Mouse (Mus musculus) forebrain, postnatal 0 days (tissue): ENCODE data around the gene Dsn1. TPM values are rescaled to one million over a fixed set of nuclear protein-coding genes. Genes with fewer than 3 reads are reported as not detected.
A peak's percentile ranks its signal among the peaks of the same experiment; 100 is the strongest.

Experiments used
- ATAC-seq: fragments of 200-750 bp; cut with Nextera tagmentation; 2 replicates; pipeline ENCODE4 v1.8.0; 2017; ENCODE audit warnings: mild to moderate bottlenecking, moderate library complexity
- DNase-seq: peaks from one replicate; pipeline ENCODE4 v3.0.0-alpha.2; 2015
- H3K27ac ChIP-seq: fragments of 300-500 bp; sonication (generic); 2 replicates; pipeline ENCODE4 v1.5.1; 2014; ENCODE audit warnings: low read depth, mild to moderate bottlenecking, antibody characterized with exemption, low read length, moderate library complexity, mixed read lengths
- H3K27me3 ChIP-seq: fragments of 300-500 bp; sonication (generic); 2 replicates; pipeline ENCODE4 v1.6.1; 2014; ENCODE audit warnings: mild to moderate bottlenecking, low read length, mixed read lengths; ENCODE audit not compliant: insufficient read depth
- H3K36me3 ChIP-seq: fragments of 300-500 bp; sonication (generic); 2 replicates; pipeline ENCODE4 v1.6.1; 2014; ENCODE audit warnings: mild to moderate bottlenecking, moderate library complexity; ENCODE audit not compliant: insufficient read depth
- H3K4me1 ChIP-seq: fragments of 300-500 bp; sonication (generic); 2 replicates; pipeline ENCODE4 v1.6.1; 2014; ENCODE audit warnings: antibody characterized with exemption; ENCODE audit not compliant: insufficient read depth
- H3K4me2 ChIP-seq: fragments of 300-500 bp; sonication (generic); 2 replicates; pipeline ENCODE4 v1.6.1; 2014; ENCODE audit warnings: low read depth, mild to moderate bottlenecking, moderate library complexity
- H3K4me3 ChIP-seq: fragments of 300-500 bp; sonication (generic); 2 replicates; pipeline ENCODE4 v1.5.1; 2014; ENCODE audit warnings: low read depth, low read length, mixed read lengths
- H3K9ac ChIP-seq: fragments of 300-500 bp; sonication (generic); 2 replicates; pipeline ENCODE4 v1.6.1; 2014; ENCODE audit warnings: mild to moderate bottlenecking
- H3K9me3 ChIP-seq: fragments of 300-500 bp; sonication (generic); 2 replicates; pipeline ENCODE4 v1.6.1; 2016; ENCODE audit warnings: low read length
- CTCF ChIP-seq: sonication (generic); IDR thresholded peaks from 2 replicates; pipeline ENCODE4 v1.5.1; 2016; ENCODE audit warnings: antibody characterized with exemption, control low read depth, low read depth
- WGBS: fragments of 180-500 bp; shearing (Covaris S2); extraction: QIAGEN DNeasy Blood & Tissue Kit; methylation state at CpG from one replicate; pipeline ENCODE4 v1.1.7; 2014; 5-methylcytosine and 5-hydroxymethylcytosine counted together
- polyA plus RNA-seq: library from polyadenylated mRNA; unstranded; fragments of >200 nt; fragmentation: Nextera tagmentation; extraction: Ambion mirVana; gene quantifications from 2 replicates; pipeline ENCODE4 v1.2.1, GENCODE M21; 2015
- total RNA-seq: library from RNA; depleted of rRNA; stranded (reverse); fragments of >200 nt; gene quantifications from 2 replicates; pipeline ENCODE4 v1.2.3, GENCODE M21; 2014

Gene Dsn1
- total and polyA plus RNA-seq, 2 experiments from 2014 or later = 10.0 to 12.2 TPM

DNA sequence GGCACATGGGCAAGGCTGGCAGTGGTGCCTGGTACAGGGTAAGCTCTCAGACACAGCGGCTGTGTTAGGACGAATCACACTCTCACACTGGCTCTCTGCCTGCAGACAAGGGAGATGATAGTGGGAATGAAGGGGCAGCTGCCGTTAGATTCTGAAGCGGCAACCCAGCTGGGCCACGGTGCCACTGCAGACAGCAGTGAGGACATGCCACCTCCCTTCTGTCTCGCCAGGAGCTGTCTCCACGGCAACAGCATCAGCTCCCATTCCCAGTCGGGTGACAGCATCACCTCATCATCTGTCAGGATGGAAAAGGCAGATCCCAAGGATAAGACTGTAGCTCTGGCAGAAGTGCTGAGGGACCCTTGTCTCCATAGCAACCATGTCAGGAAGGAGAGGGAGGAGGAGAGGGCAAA is 42.9 kb upstream of the Dsn1 start:
- H3K4me1 ChIP-seq = peaks cover 34% of the 10 kb centered on the region
- WGBS = 8% methylated on average over 8 of the region's 8 CpGs

DNA sequence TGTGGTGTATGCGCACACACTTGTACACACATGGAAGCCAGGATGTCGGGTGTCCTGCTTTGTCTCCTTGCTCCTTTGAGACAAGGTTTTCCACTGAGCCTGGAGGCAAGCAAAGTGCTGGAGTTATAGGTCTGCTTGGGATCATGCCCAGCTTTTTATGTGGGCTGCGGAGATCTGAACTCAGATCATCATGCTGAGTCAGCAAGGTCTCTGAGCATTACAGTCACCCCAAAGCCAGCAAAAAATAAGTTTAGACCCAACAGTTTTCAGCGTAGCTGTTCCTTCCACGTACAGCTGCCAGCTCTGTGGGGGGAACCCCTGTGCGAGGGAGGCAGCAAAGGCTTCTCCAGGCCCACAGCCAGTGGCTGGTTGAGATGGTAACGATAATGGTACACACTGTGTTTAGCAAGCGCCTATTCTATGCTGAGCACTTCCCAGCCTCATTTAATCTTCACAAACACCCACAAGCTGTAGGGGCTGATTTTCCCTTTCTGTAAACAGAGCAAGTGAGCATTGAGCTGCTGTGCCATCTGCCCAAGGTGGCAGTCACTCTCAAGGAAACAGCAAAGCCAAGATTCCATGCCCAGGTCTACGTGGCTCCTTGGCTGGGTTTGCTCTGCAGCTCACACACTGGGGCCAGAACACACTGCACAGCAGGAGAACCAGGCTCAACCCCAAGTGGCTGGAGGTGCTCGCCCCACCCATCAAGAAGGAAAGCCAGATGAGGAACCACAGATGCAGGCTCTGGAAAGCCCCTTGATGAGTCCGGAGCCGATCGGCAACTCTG is 41.6 kb upstream of the Dsn1 start:
- ATAC-seq (peak; percentile 32), DNase-seq (peak; percentile 66)
- Histone ChIP-seq H3K4me1 (peaks cover 34% of the 10 kb centered on the region), H3K27me3 (no peaks in the 10 kb centered on the region), H3K9me3 (no peaks in the 10 kb centered on the region), H3K9ac (peak overlapping the region; percentile 14; the same call in 1 of the 2 replicates), H3K36me3 (peaks cover 41% of the 10 kb centered on the region), H3K4me2 (no peak overlapping the region), H3K27ac (peak overlapping the region; percentile 89), H3K4me3 (no peak overlapping the region)
- WGBS = 57% methylated on average over 13 of the region's 13 CpGs
- TF ChIP-seq CTCF = no peak

More for the DNA sequence above, 42.9 kb upstream of the Dsn1 start:
- DNase-seq (peak; percentile 86), ATAC-seq (peak; percentile 94)
- Histone ChIP-seq H3K27me3 (no peaks in the 10 kb centered on the region), H3K27ac (peak overlapping the region; percentile 89), H3K4me2 (peak overlapping the region; percentile 21; the same call in 1 of the 2 replicates), H3K9me3 (no peaks in the 10 kb centered on the region), H3K36me3 (peaks cover 42% of the 10 kb centered on the region), H3K4me3 (no peak overlapping the region), H3K9ac (no peak overlapping the region)
- TF ChIP-seq CTCF = no peak

DNA sequence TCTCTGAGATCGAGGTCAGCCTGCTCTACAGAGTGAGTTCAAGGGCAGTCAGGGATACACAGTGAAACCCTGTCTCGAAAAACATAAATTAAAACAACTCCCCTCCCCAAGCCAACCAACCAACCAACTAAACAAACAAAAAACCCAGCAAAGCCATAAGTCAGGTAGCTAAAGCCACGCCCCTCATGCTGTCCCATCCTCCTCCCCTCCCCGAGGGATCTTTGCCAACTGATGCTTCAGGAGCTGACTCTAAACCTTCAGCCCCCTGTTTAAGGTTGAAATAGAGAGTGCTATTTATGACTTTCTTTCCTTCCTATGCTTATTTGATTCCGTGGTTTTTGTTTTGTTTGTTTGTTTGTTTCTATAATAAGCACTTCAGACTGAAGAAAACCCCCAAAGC is 40.0 kb upstream of the Dsn1 start:
- Histone ChIP-seq H3K4me2 (no peak overlapping the region), H3K36me3 (peaks cover 26% of the 10 kb centered on the region), H3K4me1 (peaks cover 34% of the 10 kb centered on the region), H3K9ac (no peak overlapping the region), H3K4me3 (no peak overlapping the region), H3K9me3 (no peaks in the 10 kb centered on the region), H3K27me3 (no peaks in the 10 kb centered on the region), H3K27ac (no peak overlapping the region)
- TF ChIP-seq CTCF = no peak
- DNase-seq = no peak
- WGBS = 83% methylated on average over 5 of the region's 5 CpGs
- no peak for ATAC-seq

DNA sequence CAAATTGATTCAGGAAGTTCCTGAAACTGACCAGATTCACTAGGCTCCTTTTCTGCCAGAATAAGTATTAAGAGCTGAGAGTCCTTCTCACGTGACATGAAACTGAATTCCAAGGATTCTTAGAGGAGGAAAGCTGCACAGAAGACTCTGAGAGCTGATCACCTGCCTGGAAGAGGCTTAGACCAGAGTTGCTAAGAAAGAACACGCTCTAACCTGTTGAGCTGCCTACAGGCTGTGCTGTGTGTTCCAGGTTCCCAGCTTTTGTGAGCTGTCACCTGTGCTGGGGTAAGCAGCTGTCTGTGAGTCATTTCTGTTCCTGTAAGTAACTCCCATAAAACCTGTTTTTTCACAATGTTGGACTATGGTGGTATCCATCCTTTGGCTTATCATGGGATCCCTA is 39.0 kb upstream of the Dsn1 start:
- Histone ChIP-seq H3K9ac (no peak overlapping the region), H3K27ac (no peak overlapping the region), H3K4me1 (peaks cover 34% of the 10 kb centered on the region), H3K27me3 (no peaks in the 10 kb centered on the region), H3K36me3 (peaks cover 33% of the 10 kb centered on the region), H3K4me3 (no peak overlapping the region), H3K9me3 (no peaks in the 10 kb centered on the region), H3K4me2 (no peak overlapping the region)
- no peak for DNase-seq
- no peak for ATAC-seq
- WGBS = 98% methylated on average over 2 of the region's 2 CpGs
- TF ChIP-seq CTCF = no peak

DNA sequence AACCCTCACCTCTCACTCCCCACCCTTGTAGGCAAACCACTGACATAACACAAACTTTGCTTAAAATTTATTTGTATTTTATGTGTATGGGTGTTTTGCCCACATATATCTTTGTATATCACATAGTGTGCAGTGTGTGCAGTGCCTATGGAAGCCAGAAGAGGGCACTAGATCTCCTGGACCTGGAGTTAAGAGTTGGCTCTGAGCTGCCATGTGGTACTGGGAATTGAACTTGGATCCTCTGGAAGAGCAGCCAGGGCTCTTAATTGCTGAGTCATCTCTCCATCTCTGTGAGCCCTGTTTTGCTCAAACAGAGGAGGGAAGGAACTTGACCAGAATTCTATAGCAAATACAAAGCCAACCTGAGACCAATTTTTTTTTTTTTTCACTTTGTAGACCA is 37.0 kb upstream of the Dsn1 start:
- TF ChIP-seq CTCF = peak; percentile 64
- Histone ChIP-seq H3K4me1 (peaks cover 17% of the 10 kb centered on the region), H3K9ac (no peak overlapping the region), H3K4me2 (no peak overlapping the region), H3K4me3 (no peak overlapping the region), H3K9me3 (no peaks in the 10 kb centered on the region), H3K36me3 (peaks cover 52% of the 10 kb centered on the region), H3K27ac (no peak overlapping the region), H3K27me3 (no peaks in the 10 kb centered on the region)
- DNase-seq (no peak), ATAC-seq (no peak)

DNA sequence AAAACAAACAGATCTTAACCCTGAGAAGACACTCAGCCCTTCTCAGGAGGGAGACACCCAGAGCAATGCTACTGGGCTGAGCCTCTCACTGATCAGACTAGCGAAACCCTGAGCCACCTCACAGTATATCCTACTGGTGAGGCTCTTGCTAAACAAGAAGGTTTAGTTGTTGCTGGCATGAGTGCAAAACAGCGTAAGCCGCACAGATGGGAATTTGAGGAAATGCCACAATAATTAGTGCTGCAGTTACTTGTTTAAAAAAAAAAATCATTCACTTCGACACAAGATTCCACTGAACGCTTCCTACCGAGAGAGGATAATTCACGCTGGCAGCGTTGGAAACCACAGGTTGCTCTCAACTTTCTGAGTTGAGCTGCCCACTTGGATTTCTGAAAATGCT is 36.6 kb upstream of the Dsn1 start:
- no peak overlapping the region for H3K27ac ChIP-seq
- peak; percentile 64 for DNase-seq
- no peaks in the 10 kb centered on the region for H3K9me3 ChIP-seq
- H3K4me3 ChIP-seq = no peak overlapping the region
- H3K4me1 ChIP-seq = peaks cover 13% of the 10 kb centered on the region
- no peaks in the 10 kb centered on the region for H3K27me3 ChIP-seq
- no peak overlapping the region for H3K9ac ChIP-seq
- ATAC-seq = peak; percentile 39; the same call in 1 of the 2 replicates
- H3K36me3 ChIP-seq = peaks cover 52% of the 10 kb centered on the region
- 56% methylated on average over 8 of the region's 8 CpGs for WGBS
- TF ChIP-seq CTCF = no peak
- H3K4me2 ChIP-seq = no peak overlapping the region

DNA sequence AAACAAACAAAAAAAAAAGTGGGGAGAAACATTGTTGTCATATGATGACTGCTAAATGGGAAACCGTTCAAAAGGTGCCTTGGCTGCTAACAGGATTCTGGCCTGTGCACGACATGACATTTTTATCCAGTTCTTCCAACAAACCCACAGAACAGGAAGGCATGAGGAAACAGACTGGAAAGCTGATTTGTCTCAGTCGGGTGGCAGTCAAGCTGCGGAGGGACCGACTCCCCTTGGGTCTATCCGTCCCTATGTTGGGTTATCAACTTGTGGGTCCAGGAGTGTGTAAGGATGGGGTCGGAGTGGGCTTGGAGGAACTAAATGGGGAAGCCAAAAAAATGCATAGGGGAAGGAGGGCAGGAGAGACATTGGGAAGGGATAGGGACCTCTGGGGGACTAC is 34.5 kb upstream of the Dsn1 start:
- H3K9me3 ChIP-seq = no peaks in the 10 kb centered on the region
- H3K4me2 ChIP-seq = no peak overlapping the region
- H3K4me1 ChIP-seq = no peaks in the 10 kb centered on the region
- H3K27ac ChIP-seq = no peak overlapping the region
- H3K36me3 ChIP-seq = peaks cover 62% of the 10 kb centered on the region
- no peak overlapping the region for H3K9ac ChIP-seq
- DNase-seq (no peak), ATAC-seq (no peak)
- no peak for TF ChIP-seq CTCF
- WGBS = 94% methylated on average over 7 of the region's 7 CpGs
- no peak overlapping the region for H3K4me3 ChIP-seq
- no peaks in the 10 kb centered on the region for H3K27me3 ChIP-seq
